Mouse (Mus musculus): ENCODE data around the gene Cops3.

DNA sequence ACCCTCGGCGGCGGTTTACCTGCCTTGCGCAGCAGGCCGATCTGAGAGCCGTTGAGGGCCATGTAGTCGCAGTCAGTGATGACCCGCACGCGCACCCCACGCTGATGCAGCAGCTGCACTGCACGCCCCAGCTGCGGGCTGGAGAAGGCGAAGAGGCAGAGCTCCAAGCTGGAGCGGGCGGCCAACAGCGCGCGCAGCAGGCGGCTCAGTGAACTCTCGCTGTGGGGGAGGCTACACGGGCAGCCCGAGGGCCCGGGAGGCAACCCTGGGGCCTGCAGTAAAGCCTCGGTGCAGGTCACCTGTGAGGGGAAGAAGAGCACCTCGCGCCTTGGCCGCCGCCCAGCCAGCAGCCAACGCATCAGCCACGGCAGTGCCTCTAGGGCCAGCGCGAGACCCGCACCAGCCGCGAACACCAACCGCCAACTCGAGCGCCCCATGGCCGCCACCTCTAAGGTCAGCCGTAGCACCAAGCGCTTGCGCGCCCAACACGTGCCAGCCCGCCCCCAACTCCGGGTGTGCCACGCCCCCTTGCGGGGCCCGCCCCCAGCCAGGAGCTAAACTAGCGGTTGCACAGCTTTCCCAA is 52.3 kb downstream of the Cops3 start, which contains the start of gene Pld6:
- TF ChIP-seq CTCF (IDR thresholded peaks at IDR 0.05; ENCODE audit: low read depth) (peak; percentile 31; the same call in 1 of the 2 replicates), EP300 (optimal IDR thresholded peaks at IDR 0.05) (no peak)

Measured in stomach, postnatal 0 days (tissue).